Mouse (Mus musculus) liver, embryonic 14 days (tissue): ENCODE measurements around the gene D030056L22Rik. TPM values are rescaled to one million over a fixed set of nuclear protein-coding genes. Genes with fewer than 3 reads are reported as not detected.

Experiments used
- polyA plus RNA-seq: library from polyadenylated mRNA; depleted of rRNA; stranded (reverse); fragments of >200 nt; gene quantifications from 2 replicates; pipeline ENCODE4 v1.2.3, GENCODE M21; 2012; rRNA removed

D030056L22Rik gene
- polyA plus RNA-seq, result 28.0 and 32.7 TPM in 2 replicates

DNA sequence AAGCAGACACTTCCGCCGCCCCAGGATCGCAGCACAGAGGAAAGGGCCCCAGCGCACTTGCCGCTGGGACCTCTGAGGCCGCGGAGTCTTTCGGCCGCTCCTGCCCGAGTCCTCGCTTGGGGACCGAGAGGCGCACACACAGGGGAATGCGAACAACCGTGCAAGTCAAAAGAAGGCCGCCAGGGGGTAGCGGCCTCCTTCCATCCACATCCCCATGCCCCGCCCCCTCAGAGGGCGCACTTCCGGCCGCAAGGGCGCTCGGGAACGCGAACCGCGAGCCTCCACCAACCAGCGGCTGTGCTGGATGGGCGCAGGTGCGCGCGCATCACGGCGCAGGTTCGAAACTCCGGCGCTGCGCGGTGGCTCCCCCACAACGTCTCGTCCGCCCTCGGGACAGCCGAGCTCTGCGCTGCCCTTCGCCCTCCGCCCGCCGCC, at the start of gene D030056L22Rik:
TSS of gene D030056L22Rik (plus strand) at position 328 of the 435 bp plus-strand sequence.

DNA sequence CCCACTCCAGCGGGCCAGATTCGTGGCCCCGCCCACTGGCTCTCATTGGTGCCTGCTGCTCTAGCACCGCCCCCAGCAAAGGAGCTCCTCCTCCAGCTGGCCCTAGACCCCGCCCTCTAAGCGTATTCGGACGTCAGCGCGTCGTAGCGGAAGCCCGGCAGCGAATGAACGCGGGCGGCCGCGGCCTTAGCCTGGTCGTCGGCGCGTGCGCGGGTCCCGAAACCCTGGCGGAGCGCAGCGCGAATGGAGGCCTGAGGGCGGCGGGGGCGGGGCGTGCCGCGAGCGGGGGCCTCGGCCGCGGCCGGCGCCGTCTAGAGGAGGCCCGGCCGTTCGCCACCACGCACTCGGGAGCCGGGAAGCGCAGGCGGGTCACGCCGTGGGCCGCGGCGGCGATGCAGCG, 42.4 kb upstream of the D030056L22Rik start, which contains the start of gene Carnmt1:
TSS of gene Carnmt1 (plus strand) at position 157 of the 400 bp plus-strand sequence.

DNA sequence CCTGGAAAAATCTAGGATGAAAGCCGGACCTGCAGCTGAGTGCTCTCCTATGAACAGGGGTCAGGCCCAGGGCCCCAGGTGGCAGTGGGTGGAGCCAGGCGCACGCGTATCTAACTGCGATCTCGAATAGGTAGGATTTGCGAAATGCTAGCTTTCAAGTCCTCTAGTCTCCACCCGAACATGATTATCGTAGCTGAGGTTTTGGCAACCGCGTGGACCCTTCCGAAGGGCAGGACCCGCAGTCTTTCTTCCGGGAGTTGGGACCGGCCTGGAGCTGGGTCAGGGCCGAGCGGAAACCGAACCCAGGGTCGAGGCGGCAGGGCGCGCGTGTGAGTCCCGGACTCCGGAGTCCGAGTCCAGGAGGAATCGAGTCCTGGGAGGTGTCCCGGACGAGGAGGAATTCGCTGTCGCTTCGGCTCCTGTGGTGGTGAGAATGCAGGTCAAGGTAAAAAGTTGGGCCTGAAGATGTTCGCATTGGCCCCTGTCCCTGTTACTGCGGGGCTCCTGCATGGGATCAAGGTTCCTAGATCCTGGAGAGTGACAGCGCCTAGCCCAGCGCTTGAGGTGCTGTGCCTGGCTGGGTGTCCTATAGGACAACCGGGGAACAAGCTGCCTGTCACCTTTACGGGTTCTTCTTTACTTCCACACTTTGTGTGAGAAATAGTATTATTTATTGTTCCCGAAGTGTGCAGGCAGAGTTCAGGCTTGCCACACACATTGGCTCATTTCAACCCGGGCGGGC, 36.8 kb downstream of the D030056L22Rik start, which contains the start of gene Trpm6:
TSS of gene Trpm6 (plus strand) at position 386 of the 742 bp plus-strand sequence.

Other genes starting within 250 kb of the D030056L22Rik start
- gene Ostf1, start 81.4 kb upstream of the D030056L22Rik start, polyA plus RNA-seq, result 25.1 and 32.9 TPM in 2 replicates
- gene Nmrk1, start 81.2 kb upstream of the D030056L22Rik start, polyA plus RNA-seq, result 3.4 and 4.1 TPM in 2 replicates
- 8.0 and 11.3 TPM in 2 replicates for gene Carnmt1, start 42.4 kb upstream of the D030056L22Rik start, polyA plus RNA-seq
- 0.01 TPM in 2 replicates for gene Trpm6, start 36.8 kb downstream of the D030056L22Rik start, polyA plus RNA-seq